Comparison of ENCODE assay signal across 15 mouse cellular contexts in the genomic region with DNA sequence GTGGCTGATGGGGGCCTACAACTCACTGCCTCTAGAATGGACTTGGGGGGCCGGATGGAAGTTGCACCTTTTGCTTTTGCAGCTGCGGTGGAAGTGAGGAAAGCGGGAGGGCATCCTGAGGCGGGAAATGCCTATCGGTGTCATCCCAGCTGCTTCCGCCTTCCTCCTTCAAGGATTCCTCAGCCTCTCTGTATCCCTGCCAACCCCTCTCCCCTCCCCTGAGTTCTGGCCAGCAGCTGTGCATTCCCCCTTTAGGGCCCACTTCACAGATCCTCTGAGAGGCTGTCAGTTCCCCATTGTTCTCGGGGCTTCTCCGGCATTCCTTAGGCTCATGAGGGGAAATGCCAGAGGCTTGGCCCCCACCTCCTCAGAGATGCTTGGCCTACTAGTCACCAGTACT. TPM values are rescaled to one million over a fixed set of nuclear protein-coding genes. Genes with fewer than 3 reads are reported as not detected.
A peak's percentile ranks its signal among the peaks of the same experiment; 100 is the strongest.
DNase-seq lines count a peak whose midpoint lies in the region; ATAC-seq lines count a peak whose summit lies in the region.
"Had no signal": no experiment of that assay in that cellular context is flagged by ENCODE, and none has a peak within 500 bp of the region (broad histone marks: within the 10 kb centered on the region; RNA-seq: fewer than 3 reads in every experiment).

No protein-coding gene starts in this region.

- peaks cover 6% of the 10 kb centered on the region; the same call in 1 of the 2 replicates for H3K4me1 ChIP-seq in hindbrain, embryonic 10.5 days (replicated peaks)
- H3K4me1 ChIP-seq in hindbrain, embryonic 13.5 days (replicated peaks) = no peaks in the 10 kb centered on the region
- H3K4me1 ChIP-seq in midbrain, embryonic 10.5 days = peaks cover 8% of the 10 kb centered on the region
- H3K4me1 ChIP-seq in midbrain, embryonic 14.5 days (ENCODE audit: control insufficient read depth, insufficient read depth, low read length) = no peaks in the 10 kb centered on the region
- no peaks in the 10 kb centered on the region for H3K4me1 ChIP-seq in embryonic facial prominence, embryonic 12.5 days
- H3K4me1 ChIP-seq: liver, embryonic 15.5 days had no signal

- H3K4me3 ChIP-seq in hindbrain, embryonic 10.5 days = no peak overlapping the region
- no peak overlapping the region for H3K4me3 ChIP-seq in hindbrain, embryonic 13.5 days
- H3K4me3 ChIP-seq in midbrain, embryonic 10.5 days = no peak overlapping the region
- no peak overlapping the region for H3K4me3 ChIP-seq in midbrain, embryonic 14.5 days (replicated peaks; ENCODE audit: low read depth, low read length)
- H3K4me3 ChIP-seq in embryonic facial prominence, embryonic 12.5 days = no peak overlapping the region
- H3K4me3 ChIP-seq: forebrain, embryonic 10.5 days; liver, embryonic 15.5 days had no signal

- H3K9ac ChIP-seq in hindbrain, embryonic 13.5 days = no peak overlapping the region
- no peak overlapping the region for H3K9ac ChIP-seq in midbrain, embryonic 14.5 days (replicated peaks; ENCODE audit: low read length)
- no peak overlapping the region for H3K9ac ChIP-seq in embryonic facial prominence, embryonic 12.5 days
- H3K9ac ChIP-seq: liver, embryonic 15.5 days had no signal

- no peaks in the 10 kb centered on the region for H3K27me3 ChIP-seq in hindbrain, embryonic 10.5 days (ENCODE audit: insufficient read depth, poor library complexity, severe bottlenecking)
- no peaks in the 10 kb centered on the region for H3K27me3 ChIP-seq in hindbrain, embryonic 13.5 days
- peaks cover under 1% of the 10 kb centered on the region; the same call in 1 of the 2 replicates for H3K27me3 ChIP-seq in midbrain, embryonic 10.5 days (ENCODE audit: low read depth, poor library complexity, severe bottlenecking)
- no peaks in the 10 kb centered on the region for H3K27me3 ChIP-seq in midbrain, embryonic 14.5 days (ENCODE audit: control insufficient read depth, insufficient read depth, low read length)
- no peaks in the 10 kb centered on the region for H3K27me3 ChIP-seq in embryonic facial prominence, embryonic 12.5 days
- H3K27me3 ChIP-seq: CH12.LX; liver, embryonic 15.5 days had no signal

- 0 out of 2 replicates have a peak, but pooled peaks cover 3% of the 10 kb centered on the region for H3K9me3 ChIP-seq in hindbrain, embryonic 10.5 days
- H3K9me3 ChIP-seq in hindbrain, embryonic 13.5 days = 0 out of 2 replicates have a peak, but pooled peaks cover 3% of the 10 kb centered on the region
- no peaks in the 10 kb centered on the region; the same call in 1 of the 2 replicates for H3K9me3 ChIP-seq in midbrain, embryonic 10.5 days (replicated peaks)
- no peaks in the 10 kb centered on the region for H3K9me3 ChIP-seq in midbrain, embryonic 14.5 days (ENCODE audit: control insufficient read depth, low read length)
- no peaks in the 10 kb centered on the region for H3K9me3 ChIP-seq in embryonic facial prominence, embryonic 12.5 days
- H3K9me3 ChIP-seq: forebrain, embryonic 10.5 days; liver, embryonic 15.5 days had no signal

- ATAC-seq in hindbrain, embryonic 13.5 days (ENCODE audit: low FRiP score) = no peak
- ATAC-seq in midbrain, embryonic 14.5 days (ENCODE audit: low FRiP score, low TSS enrichment) = no peak
- ATAC-seq in embryonic facial prominence, embryonic 12.5 days (ENCODE audit: insufficient number of reproducible peaks, insufficient read depth, low FRiP score, low TSS enrichment) = 0 out of 2 replicates have a peak, but pooled peaks have one; percentile 15
- ATAC-seq in erythroblast, adult 5-6 weeks (replicated peaks; ENCODE audit: low FRiP score, poor library complexity, severe bottlenecking) = no peak
- ATAC-seq: hindbrain, postnatal 0 days; Patski had no signal

- DNase-seq in hindbrain, embryonic 10.5 days (ENCODE audit: low spot score) = peak; percentile 23
- DNase-seq in midbrain, embryonic 10.5 days (ENCODE audit: low spot score) = peak; percentile 30
- no peak for DNase-seq in midbrain, embryonic 14.5 days
- DNase-seq in kidney, postnatal 4 days = peak; percentile 25 to 45
- DNase-seq: adrenal gland, adult 8-10 months; layer of hippocampus, adult 9-11 months; left cerebral cortex, postnatal 4 days had no signal

- no peak overlapping the region for H3K27ac ChIP-seq in hindbrain, embryonic 10.5 days
- H3K27ac ChIP-seq in hindbrain, embryonic 13.5 days = no peak overlapping the region
- H3K27ac ChIP-seq in midbrain, embryonic 10.5 days (replicated peaks) = no peak overlapping the region
- no peak overlapping the region for H3K27ac ChIP-seq in midbrain, embryonic 14.5 days (replicated peaks; ENCODE audit: low read depth, low read length)
- no peak overlapping the region for H3K27ac ChIP-seq in embryonic facial prominence, embryonic 12.5 days
- H3K27ac ChIP-seq: forebrain, embryonic 10.5 days; hindbrain, postnatal 0 days; liver, embryonic 15.5 days had no signal

- H3K36me3 ChIP-seq in hindbrain, embryonic 10.5 days = no peaks in the 10 kb centered on the region
- no peaks in the 10 kb centered on the region for H3K36me3 ChIP-seq in hindbrain, embryonic 13.5 days
- no peaks in the 10 kb centered on the region for H3K36me3 ChIP-seq in midbrain, embryonic 10.5 days
- no peaks in the 10 kb centered on the region for H3K36me3 ChIP-seq in midbrain, embryonic 14.5 days (ENCODE audit: control insufficient read depth, insufficient read depth, low read length)
- H3K36me3 ChIP-seq in embryonic facial prominence, embryonic 12.5 days = no peaks in the 10 kb centered on the region
- H3K36me3 ChIP-seq: forebrain, embryonic 10.5 days; liver, embryonic 15.5 days had no signal

- H3K4me2 ChIP-seq in hindbrain, embryonic 13.5 days = no peak overlapping the region
- H3K4me2 ChIP-seq in midbrain, embryonic 14.5 days (ENCODE audit: low read length) = no peak overlapping the region
- no peak overlapping the region for H3K4me2 ChIP-seq in embryonic facial prominence, embryonic 12.5 days (replicated peaks)
- H3K4me2 ChIP-seq: liver, embryonic 15.5 days had no signal

- WGBS in hindbrain, embryonic 10.5 days = 61% methylated on average over 8 of the region's 8 CpGs
- 51% methylated on average over 8 of the region's 8 CpGs for WGBS in hindbrain, embryonic 13.5 days
- 58% methylated on average over 8 of the region's 8 CpGs for WGBS in midbrain, embryonic 10.5 days
- 55% methylated on average over 8 of the region's 8 CpGs for WGBS in midbrain, embryonic 14.5 days
- WGBS in embryonic facial prominence, embryonic 12.5 days = 64% methylated on average over 8 of the region's 8 CpGs

RNA-seq across cellular contexts. Expression of gene Apln, which starts 28.6 kb away (rescaled TPM):
- polyA plus RNA-seq in hindbrain, embryonic 10.5 days (2016; fragmentation: Nextera tagmentation; extraction: Ambion mirVana) = 3.7 and 3.8 TPM in 2 replicates
- 2.9 and 3.1 TPM in 2 replicates for polyA plus RNA-seq in hindbrain, embryonic 13.5 days (2015; fragmentation: Nextera tagmentation; extraction: Ambion mirVana)
- 4.1 and 5.2 TPM in 2 replicates for polyA plus RNA-seq in midbrain, embryonic 10.5 days (2016; fragmentation: Nextera tagmentation; extraction: Ambion mirVana)
- 1.8 and 2.3 TPM in 2 replicates for polyA plus RNA-seq in midbrain, embryonic 14.5 days (2014; fragmentation: Nextera tagmentation; extraction: Ambion mirVana)
- 5.7 and 6.2 TPM in 2 replicates for polyA plus RNA-seq in embryonic facial prominence, embryonic 12.5 days (2016; fragmentation: Nextera tagmentation; extraction: Ambion mirVana)
- total RNA-seq in erythroblast, adult 5-6 weeks (2015; ENCODE audit: low replicate concordance) = not detected in 2 replicates
- total RNA-seq in erythroblast, adult 5-6 weeks (2017; ENCODE audit: low replicate concordance) = 0.28 TPM in 1 of 2 replicates, not detected in the other
